Mouse (Mus musculus): ENCODE results near the gene Vmn1r79.
"Not testable (repeated sequence)": the region's sequence is repeated elsewhere in the genome, so short reads cannot be mapped to it uniquely, and the experiment has no call there.

Gene Vmn1r79

DNA sequence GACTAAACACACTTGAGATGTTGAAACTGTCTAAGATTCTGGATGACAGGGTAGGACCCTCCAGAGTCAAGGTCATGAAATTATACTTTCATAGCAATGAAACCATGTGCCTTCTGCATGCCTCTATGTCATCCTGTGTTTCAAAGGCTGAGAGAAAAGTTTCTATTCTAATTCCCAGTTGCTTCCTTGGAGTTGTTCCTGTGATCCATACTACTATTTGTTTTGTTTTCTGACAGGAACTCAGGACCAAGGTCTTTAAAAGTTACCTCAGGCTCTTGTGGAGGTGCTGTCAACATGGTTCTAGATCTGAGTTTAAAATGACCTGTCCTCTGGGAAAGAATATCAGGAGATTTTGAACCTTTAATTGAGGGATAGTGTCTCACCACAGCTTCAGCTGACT is at the start of gene Vmn1r79:
Gene Vmn1r79, plus strand, starts transcription at position 301 of the 400 bp plus-strand sequence.
- DNase-seq: not testable (repeated sequence)

DNA sequence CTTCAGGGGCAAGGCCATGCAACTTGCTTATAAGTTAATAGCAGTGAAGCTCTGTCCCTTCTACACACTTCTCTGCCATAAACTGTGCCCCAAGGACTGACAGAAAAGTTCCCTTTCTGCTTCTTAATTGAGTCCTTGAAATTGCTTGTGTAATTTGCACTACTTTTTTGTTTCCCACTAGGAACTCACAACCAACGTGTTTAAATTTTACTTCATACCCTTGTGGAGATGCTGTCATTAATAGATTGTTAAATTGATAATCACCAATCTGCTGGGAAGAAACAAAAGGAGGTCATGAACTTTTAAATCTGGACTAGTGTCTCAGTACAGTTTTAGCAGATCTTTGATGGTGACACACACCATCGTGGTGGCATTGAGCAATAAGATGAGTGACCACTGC is 21.1 kb upstream of the Vmn1r79 start, which contains the start of gene Vmn1r78:
Gene Vmn1r78, plus strand, starts transcription at position 301 of the 400 bp plus-strand sequence.
- DNase-seq: no peak

DNA sequence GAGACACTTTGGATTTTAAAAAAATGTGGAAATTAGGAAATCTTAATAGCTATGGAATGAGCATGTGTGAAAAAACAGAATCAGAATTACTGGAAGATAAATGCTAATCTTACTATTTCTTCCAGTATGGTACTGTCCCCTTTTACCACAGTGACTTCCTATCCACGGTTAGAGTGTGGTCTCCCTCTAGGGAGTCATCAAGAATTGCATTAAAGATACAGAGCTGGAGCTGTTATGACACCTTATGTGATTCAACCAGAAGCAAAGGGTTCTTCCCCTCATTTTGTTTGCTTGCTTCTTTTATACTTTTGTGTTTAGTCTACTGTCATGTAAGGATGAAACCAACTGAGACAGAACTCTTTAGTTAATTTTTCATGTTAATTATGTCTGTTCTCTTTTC is 14.6 kb upstream of the Vmn1r79 start:
- DNase-seq: not testable (repeated sequence)

DNA sequence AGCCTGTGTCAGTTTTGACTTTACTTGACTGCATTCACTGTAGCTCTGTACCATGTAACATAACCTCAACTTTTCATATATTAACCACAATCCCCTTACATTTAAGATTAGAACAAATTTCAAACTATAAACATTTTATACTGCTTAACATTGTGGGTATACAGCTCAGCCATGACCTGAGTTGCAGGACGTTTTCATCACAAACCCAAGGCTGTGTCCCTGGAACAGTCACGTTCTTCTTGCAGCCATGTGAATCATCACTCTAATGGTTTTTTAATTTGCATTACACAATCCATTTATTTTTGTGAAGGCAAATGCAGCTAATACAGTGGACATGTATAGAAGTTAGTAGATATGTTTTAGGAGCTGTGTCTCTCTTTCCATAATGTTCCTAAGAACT is 1.8 kb downstream of the Vmn1r79 start:
- not testable (repeated sequence) for DNase-seq

DNA sequence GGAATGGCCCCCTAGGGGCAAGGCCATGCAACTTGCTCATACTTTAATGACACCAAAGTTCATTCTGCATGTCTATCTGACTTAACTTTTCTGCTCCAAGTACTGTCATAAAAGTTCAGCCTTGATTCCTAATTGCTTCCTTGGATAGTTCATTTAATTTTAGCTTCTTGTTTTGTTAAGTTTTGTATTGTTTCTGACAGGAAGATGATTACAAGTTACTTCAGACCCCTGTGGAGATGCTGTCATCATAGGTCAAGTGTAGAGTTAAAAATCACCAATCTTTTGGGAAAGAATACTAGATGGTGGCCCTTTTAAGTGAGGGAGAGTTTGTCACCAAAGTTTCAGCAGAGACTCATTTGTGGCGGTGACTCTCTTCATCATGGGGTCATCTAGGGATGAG is 17.9 kb downstream of the Vmn1r79 start, which contains the start of gene Vmn1r80:
Gene Vmn1r80, plus strand, starts transcription at position 301 of the 400 bp plus-strand sequence.
- DNase-seq: no peak

DNA sequence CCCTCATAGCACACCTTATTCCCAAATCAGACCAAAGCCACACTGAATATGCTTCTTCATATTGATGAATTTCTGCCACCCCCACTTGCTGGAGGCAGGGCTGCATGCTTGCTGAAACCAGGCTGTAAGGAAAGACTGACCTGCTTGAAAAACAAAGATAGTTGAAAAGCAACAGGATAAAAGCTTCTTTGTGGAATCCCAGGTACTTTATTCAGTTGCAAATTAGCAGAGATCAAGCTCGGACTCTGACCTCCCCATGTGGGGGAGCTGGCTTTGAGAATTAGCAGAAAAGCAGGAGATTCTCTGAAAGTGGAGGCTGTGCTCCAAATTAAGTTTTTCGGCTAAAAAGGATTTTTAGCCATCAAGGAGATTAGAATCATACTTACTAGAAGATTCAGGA is 33.1 kb downstream of the Vmn1r79 start:
- DNase-seq: no peak

Data from heart, adult 11 months (tissue).